Mouse (Mus musculus): ENCODE data around the gene Crhbp.

Crhbp gene

DNA sequence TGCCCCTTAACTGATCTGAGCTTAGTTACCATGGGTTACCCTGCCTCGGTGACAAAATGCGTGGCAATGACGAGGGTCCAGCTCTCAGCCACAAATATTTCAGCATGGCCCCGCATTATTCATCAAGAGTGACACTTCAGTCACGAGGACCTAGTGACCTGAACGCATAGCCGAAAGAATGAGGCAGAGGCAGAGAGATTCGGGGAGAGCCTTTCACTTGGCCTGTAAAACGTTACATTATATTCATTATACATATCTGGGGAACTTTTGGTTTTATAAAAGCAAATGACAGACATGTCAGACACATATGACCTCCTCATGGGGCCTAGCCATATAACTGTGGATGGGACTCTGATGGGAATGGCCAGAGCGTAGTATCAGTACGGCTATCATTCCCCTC, at the start of gene Crhbp:
Crhbp (minus strand) TSS at position 101 of the 400 bp plus-strand sequence.
- no peak for DNase-seq (ENCODE audit: extremely low spot score, low spot score)

DNA sequence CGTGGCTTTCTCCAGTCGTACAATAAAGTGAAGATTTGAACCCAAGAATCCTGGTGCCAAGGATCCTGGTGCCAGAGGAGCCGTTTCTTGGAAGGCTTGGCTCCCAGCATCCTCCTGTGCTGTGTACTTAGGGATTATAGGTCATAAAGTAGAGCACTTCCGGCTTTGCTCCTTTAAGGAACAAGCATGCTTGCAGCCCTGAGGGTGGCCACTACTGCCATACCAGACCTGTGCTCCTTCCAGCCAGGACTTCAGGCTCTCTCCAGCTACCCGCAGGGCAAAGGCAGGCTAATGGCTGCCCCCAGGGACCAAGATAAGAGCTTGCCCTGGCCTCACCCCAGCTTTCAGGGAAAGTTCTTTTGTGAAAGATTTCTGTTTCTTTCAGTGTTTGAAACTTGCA, 48.6 kb upstream of the Crhbp start:
- DNase-seq (ENCODE audit: extremely low spot score, low spot score): no peak

DNA sequence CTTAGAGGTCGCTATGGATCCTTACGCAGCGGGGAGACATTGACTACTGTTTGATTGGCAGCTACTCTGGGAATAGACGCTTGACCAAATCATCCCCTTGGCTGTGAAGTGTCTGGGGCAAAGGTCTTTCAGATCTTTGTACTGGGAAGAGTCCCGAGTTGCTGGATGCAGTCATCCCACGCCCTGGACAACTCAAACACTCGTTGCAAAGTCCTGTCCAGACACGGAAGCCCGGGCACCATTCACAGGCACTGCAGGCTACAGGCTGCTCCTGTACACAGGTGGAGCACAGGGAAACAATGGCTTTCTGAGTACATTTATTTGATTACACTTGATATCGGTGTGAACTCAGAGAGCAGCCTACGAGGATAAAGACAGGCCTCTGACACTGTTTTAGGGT, 46.6 kb upstream of the Crhbp start:
- no peak for DNase-seq (ENCODE audit: extremely low spot score, low spot score)

DNA sequence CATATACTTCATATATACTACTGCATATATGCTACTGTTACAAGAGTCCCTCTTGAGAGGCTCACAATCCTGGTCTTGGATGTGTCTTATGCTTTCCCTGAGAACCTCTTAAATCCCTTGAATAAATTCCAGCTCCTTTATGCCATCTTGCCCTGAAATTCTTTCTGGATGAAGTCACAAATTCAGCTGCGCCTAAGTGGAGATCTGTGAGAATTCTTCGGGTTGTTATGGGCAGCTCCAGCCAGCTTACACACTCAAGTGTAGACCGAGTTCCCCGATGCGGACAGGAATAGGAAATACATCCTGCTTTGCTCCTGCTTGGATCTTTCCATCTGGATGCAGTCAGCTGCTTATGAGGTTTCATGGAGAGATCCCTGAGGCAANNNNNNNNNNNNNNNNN, 39.9 kb upstream of the Crhbp start:
- DNase-seq (ENCODE audit: extremely low spot score, low spot score): no peak

DNA sequence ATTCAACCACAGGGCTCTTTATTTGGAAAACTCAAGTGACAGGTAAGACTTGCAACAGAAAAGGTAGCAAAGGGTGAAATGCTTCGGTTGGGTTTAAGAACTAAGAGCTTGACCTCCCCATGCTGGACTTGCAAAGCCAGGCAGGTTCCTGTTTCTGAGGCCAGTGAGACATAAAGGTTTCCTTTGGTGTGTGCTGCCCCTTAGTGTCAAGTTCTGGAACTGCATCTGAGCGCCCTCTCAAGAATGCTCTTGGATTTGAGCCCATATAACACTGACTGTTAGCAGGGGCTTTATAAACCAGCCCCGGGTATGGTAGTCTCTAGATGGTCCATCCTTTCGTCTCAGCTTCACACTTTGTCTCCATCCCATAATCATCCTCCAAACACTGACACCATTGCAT, 36.7 kb upstream of the Crhbp start:
- peak; percentile 87 for DNase-seq (ENCODE audit: extremely low spot score, low spot score)

DNA sequence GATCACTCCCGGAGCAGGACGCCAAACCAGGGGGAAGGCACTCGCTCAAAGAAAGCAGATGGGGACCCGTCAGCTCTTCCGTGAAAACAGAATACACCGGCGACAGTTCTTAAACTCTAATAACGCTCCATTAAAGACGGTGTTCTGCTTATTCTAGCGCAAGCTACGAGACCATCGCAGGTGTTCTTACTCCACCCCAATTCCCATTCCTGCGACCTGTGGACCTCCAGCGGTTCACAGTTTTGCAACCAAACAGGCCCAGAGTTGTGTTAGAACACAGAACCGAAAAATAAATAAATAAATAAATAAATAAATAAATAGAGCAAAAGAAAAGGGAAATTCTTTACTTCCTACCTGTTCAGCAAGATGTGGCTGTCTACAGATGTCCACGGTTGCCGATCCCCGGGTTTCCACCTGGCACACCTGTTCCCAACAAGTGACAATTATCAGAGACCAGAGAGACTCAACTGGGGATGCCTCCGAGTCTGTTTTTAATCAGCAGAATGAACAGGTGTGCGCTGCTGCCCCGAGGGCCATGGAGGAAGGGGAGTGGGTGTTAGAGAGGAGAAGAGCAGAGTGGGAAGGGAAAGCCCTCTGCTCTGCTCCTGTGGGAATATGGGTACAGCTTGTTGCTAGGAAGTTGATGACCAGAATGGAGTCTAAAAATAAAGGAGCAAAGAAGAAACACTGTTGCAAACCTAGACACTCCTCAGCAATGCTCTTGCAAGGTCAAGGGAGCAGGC, 34.1 kb upstream of the Crhbp start, which contains the start of gene S100z:
S100z (minus strand) TSS at position 51 of the 743 bp plus-strand sequence.
- no peak for DNase-seq (ENCODE audit: extremely low spot score, low spot score)

DNA sequence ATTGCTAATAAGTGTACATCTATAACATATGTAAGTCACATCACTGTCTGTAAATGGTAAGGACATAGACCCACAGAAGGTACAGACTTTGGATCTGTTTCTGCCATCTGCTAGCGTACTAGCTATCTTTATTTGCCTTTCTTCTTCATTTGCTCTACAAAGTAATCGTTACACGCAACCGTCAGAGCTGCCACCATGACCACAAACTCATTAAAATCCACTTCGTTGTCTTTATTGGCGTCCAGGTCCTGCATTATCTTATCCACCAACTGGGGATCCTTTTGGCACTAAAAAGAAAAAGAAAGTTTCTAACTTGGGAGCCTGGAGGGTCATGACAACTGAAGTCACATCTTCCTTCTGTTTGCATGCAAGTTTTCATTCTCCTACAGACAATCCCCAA, 32.4 kb upstream of the Crhbp start:
- DNase-seq (ENCODE audit: extremely low spot score, low spot score): no peak

DNA sequence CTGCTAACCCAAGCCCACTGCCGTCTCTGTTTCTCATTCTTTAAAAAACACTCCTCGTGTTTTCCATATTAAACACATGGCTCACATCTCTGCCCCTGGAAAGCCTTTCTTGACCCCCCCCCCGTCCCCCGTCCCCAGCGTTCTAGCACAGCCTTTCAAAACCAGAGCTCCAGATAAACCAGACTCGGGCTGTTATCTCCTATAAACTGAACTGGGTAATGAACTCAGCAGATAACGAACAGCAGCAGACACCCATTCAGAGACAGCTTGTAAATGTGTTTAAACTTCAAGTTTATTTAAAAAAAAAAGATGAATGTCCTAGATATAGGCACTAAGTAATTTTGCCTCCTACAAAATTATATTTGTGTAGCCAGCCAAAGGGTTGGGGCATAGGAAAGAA, 30.4 kb upstream of the Crhbp start:
- no peak for DNase-seq (ENCODE audit: extremely low spot score, low spot score)

DNA sequence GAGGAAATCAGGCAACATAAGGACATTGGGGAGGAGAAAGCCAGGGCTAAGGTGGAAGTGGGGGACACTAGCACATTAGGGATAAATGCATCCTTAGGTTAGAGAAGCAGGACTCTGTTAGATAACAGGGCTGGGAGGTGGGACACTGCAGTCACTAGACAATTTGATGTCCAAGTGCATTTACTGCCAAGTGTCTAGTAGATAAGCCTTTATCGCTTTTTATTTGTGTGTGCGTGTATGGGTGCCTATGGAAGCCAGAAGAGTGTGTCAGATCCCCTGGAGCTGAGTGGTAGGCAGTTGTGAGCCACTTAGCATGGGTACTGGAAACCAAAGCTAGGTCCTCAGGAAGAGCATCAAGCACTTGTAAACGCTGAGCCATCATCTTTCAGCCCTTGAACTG, 29.6 kb upstream of the Crhbp start:
- no peak for DNase-seq (ENCODE audit: extremely low spot score, low spot score)

DNA sequence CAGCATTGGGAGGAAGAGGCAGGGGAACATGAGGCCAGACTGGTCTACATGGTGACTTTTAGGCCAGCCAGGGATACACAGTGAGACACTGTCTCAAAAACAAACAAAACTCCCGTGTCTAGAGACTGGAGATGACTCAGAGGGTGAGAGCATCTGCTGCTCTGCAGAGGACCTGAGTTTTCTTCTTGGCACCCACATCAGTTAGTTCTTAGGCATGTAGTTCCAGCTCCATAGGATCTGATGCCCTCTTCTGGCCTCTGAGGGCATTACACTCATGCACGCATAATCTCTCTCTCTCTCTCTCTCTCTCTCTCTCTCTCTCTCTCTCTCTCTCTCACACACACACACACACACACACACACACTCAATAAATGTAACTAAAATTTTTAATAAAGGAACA, 26.2 kb upstream of the Crhbp start:
- DNase-seq (ENCODE audit: extremely low spot score, low spot score): no peak

DNA sequence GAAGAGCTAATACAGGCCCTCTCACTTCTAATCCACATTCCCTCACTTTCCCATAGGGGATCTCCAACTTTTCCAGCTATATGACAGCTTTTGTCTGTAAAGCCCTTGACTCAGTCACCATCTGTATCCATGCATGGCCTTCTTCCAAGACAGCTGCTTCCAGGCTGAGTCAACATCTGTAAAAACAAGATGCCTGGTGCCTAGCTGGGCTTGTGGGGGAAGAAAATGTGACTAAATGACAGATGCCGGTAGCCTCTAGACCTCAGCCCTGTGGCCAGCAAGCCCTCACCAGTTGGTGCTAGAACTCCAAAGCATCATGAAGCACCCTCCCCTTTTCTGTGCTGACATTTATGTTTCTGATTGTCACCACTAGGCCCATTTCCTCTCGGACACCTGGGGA, 6.8 kb upstream of the Crhbp start:
- no peak for DNase-seq (ENCODE audit: extremely low spot score, low spot score)

DNA sequence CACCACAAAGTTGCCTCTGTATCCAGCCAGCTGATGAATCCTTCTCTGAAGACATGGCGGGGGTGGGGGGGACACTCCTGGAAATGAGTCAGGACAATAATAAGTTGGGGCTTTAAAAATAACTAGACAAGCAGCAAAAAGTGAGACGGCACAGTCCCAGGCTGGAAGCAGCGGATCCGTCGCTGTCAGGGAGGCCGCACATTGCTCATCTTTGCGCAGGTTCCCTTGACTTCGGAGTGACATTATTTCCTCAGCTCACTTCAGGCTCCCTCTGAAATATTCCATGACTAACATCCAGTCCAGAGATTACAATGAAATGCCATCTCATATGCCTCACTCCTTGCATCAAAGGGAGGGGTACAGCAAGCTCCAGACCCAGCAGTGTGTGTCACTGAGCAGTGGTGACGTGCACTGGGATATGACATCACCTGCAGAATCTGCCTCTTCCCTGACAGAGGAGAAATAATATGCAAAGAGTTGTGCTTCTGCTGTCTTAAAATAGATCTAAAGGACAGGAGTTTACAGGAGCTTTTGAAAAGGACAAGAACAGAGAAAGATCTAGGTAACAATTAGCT, 6.0 kb upstream of the Crhbp start:
- no peak for DNase-seq (ENCODE audit: extremely low spot score, low spot score)

DNA sequence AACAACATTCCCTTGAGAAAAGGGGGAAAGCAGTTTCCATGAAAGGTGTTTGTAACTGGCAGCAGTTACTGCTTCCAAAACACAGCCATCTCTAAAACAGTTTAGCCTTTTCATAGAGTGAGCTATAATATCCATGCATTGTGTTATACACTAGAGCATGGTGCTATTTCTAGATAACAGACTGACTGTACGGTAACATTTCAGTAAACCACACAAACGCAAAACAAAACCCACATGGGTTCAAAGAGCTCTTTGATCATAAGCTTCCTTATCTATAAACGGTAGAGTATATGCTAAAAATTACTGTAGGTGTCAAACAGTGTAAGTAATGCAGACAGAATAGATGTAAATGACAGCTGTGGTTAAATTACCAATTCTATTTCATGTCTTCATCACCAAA, 5.0 kb upstream of the Crhbp start:
- no peak for DNase-seq (ENCODE audit: extremely low spot score, low spot score)

DNA sequence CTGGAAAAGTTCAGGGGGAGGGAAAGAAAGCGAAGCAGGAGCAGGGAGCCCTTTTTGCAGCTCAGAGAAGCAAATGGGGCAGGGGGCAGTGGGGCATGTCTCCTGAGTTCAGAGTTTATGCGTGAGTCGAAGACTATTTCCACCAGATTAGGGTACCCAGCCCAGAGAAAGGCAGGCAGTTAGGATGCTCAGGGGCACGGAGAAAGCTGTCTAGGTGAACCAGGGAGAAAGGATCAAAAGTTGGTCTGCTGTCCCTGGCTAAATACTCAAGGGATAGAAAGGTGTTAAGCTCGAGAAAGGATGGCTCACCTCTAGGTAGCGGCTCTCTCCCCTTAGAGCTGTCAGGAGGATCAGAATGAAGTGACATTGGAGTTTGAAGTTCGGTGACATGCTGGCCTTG, 433 bp downstream of the Crhbp start:
- no peak for DNase-seq (ENCODE audit: extremely low spot score, low spot score)

DNA sequence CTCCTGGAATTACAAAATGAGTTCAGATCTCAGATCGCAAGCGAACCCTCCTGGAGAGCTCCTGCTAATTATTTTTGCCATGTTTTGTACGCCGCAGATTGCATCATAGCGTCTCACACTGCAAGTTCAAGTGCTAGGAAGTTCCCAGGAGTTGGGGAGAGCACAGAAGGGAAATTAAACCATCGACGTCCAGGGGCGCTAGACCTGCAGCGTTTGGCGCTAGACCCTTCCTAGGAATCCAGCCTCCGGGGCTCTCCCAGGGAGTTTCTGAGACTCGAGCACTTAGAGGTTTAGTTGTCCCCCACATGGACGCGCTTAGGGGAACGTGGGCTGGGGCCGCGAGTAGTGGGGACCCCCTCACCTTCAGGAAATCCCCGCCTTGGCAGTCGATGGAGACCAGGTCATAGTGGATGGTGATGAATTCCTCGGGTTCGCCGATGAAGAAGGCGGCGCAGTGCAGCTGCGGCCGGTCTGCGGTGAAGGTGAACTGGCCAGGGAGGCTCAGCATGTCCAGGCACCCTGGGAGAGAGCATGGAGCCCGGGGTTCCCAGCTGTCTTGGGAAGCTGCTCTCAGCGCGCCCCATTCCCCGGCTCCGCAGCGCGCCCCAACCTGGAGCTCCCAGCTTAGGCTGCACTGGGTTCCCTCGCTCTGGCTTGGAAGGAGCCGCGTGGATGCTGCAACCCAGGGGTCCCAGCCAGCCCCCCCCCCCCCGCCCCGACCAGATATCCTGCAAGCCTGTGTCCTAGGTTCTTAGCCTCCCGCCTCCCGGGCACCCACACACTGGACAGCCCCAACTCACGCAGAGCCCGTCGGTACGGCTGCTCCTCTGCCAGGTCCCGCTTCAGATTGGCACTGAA, 1.1 kb downstream of the Crhbp start:
- DNase-seq (ENCODE audit: extremely low spot score, low spot score): peak; percentile 63

DNA sequence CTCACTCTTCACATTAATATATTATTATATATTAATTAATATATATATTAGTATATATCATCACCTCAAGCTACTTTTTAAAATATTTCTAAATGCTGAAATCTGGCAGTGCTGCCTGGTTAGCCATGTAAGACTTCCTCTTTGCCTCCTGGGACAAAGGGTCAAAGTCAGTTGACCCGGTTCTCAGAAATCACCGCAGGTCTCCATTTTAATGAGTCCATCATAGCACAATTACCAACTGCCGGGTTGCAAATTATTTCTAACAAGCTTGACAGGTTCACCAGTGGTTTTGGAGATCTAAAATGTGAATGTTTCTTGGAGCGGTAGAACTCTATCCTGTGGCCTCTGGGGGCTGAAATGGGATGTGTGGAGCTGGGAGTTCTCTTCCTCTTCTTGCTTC, 1.8 kb downstream of the Crhbp start:
- DNase-seq (ENCODE audit: extremely low spot score, low spot score): no peak

DNA sequence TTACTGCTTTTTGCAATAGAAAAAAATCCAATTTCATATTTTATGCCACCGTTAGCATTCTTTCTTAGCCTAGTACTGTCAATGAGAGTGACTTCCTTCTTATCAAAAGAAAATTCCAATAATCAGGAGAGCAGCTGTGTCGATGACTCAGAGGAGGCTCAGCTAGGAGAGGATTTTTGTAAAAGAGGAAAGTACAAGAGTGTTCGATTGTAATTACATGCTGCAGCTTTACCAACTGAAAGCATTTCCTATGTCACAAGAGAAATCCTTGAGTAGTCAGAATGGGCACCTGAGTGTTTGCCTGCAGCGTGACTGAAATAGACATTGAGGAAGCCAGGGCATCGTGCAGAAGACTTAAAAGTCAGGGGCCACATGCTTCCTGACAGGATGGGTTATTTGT, 5.2 kb downstream of the Crhbp start:
- DNase-seq (ENCODE audit: extremely low spot score, low spot score): no peak

DNA sequence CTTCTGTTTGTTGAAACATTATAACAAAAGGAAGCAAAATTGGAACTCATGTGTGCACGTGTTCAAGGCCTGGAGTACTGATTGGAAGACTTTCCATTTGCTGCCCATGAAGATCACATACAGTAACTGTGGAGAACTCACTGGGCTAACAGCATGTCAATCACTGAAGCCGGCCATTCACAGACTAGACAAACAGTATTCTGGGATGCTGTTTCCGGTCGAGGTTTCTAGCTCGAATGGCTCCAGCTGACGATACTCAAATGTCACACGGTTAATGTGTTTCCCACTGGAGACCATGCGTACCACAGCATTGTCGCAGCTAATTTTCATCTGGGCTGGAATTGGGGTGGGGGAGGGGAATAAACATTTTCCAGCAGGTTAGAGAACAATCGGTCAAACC, 13.0 kb downstream of the Crhbp start:
- DNase-seq (ENCODE audit: extremely low spot score, low spot score): no peak

DNA sequence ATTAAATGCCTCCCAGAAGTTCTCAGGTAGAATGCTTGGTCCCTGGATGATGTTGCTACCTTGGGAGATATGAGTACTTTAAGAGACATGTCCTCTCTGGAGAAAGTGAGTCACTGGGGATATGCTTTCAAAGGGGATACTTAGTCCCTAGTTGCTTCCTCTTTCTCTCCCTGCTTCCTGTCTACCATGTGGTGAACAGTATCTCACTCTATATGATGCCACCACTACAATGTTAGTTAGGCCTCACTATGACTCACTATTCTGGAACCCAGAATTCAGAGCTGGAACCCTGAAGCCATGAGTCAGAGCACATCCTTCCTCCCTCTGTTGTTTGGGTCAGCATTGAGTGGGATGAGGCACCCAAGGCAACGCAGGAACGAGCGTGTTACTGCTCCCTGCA, 17.2 kb downstream of the Crhbp start:
- no peak for DNase-seq (ENCODE audit: extremely low spot score, low spot score)

DNA sequence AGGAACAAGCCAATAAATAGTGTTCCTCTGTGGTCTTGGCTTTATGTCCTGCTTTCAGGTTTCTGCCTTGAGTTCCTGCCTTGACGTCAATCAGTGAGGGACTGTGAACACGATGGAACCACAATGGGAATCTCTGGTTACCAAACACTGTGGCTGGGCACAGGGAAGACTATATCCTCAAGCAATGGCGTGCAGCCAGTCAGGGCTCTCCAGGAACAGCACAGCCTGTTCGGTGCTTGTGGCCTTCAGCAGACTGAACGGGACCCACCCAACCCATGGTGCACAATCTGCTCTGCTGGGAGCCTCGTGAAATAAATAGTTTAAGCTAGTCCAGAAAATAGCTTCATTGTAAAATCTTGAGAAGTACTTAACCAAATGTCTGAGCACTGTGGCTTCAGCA, 18.3 kb downstream of the Crhbp start:
- DNase-seq (ENCODE audit: extremely low spot score, low spot score): no peak

DNA sequence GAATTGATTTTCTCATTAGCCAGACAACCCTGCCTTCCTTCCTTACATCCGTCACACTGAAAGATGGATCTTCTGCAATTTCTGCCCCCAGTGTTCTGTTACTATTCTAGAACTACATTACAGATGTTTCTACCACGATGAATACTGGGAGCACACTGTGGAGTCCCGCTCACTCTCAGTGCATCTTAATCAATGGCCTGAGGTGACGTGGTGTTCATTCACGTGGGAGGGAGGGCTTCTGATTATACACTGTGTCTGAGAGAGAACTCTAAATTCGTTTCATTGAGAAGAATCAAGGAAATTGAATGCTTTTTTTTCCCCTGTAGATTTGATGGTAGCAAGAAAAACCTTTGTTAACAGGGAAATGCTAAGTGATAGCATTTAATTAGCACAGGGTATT, 19.2 kb downstream of the Crhbp start:
- DNase-seq (ENCODE audit: extremely low spot score, low spot score): no peak

DNA sequence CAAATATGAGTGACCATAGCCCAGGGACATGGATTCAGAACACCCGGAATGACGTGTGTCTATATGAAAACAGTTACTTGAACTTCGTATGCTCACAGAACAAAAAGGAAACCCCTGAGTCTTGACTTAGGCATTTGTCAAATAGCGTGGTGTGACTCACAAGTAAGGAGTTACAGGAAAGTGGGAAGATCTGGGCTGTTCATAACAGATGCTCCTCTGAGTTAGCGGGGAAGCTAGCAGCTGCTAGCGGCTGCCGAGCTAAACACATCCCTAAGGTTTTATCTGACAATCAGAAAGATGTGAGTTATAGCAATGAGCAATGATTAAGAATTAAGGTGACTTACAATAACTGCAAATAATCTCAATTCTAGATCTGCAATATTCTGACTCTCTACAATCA, 19.8 kb downstream of the Crhbp start:
- no peak for DNase-seq (ENCODE audit: extremely low spot score, low spot score)

Data from neural tube, embryonic 10.5 days (tissue).